Mouse (Mus musculus) testis, adult 2 months (tissue): ENCODE results near the gene Paqr5. TPM values are rescaled to one million over a fixed set of nuclear protein-coding genes. Genes with fewer than 3 reads are reported as not detected.

Experiments
- H3K27ac ChIP-seq: fragments of 200-500 bp; 2 replicates; pipeline ENCODE4 v1.5.1; 2012; ENCODE audit warnings: low read depth, low read length; ENCODE audit not compliant: control insufficient read depth, insufficient read depth
- H3K27me3 ChIP-seq: fragments of 200-500 bp; 2 replicates; pipeline ENCODE4 v1.6.1; 2012; ENCODE audit warnings: mild to moderate bottlenecking, low read length, moderate library complexity; ENCODE audit not compliant: control insufficient read depth, insufficient read depth
- H3K36me3 ChIP-seq: fragments of 200-500 bp; 2 replicates; pipeline ENCODE4 v1.6.1; 2012; ENCODE audit warnings: mild to moderate bottlenecking, low read length; ENCODE audit not compliant: control insufficient read depth, insufficient read depth
- H3K4me1 ChIP-seq: fragments of 200-500 bp; 2 replicates; pipeline ENCODE4 v1.6.1; 2012; ENCODE audit warnings: low read length; ENCODE audit not compliant: control insufficient read depth, insufficient read depth
- H3K4me3 ChIP-seq: fragments of 200-500 bp; 2 replicates; pipeline ENCODE4 v1.5.1; 2012; ENCODE audit warnings: low read depth, mild to moderate bottlenecking, low read length, moderate library complexity, mixed read lengths; ENCODE audit not compliant: control insufficient read depth
- CTCF ChIP-seq: fragments of 200-500 bp; IDR thresholded peaks from 2 replicates; pipeline ENCODE4 v1.5.1; 2012; ENCODE audit warnings: low read depth, mild to moderate bottlenecking, inconsistent platforms, low read length, moderate library complexity; ENCODE audit not compliant: control insufficient read depth, insufficient read depth, insufficient replicate concordance
- POLR2A ChIP-seq: fragments of 200-500 bp; IDR thresholded peaks from 2 replicates; pipeline ENCODE4 v1.6.1; 2012; ENCODE audit warnings: low read depth, mild to moderate bottlenecking, inconsistent platforms, low read length, moderate library complexity; ENCODE audit not compliant: control insufficient read depth
- polyA plus RNA-seq: library from polyadenylated mRNA; depleted of rRNA; stranded (reverse); fragments of >200 nt; gene quantifications from 2 replicates; pipeline ENCODE4 v1.2.3, GENCODE M21; 2012; rRNA removed

The Paqr5 gene
- polyA plus RNA-seq, 1 experiment = 867 TPM

- H3K4me1 ChIP-seq = no peaks in the 10 kb centered on the region; the same call in 1 of the 2 replicates
- TF ChIP-seq POLR2A (no peak), CTCF (no peak)
- H3K36me3 ChIP-seq = no peaks in the 10 kb centered on the region; the same call in 1 of the 2 replicates
- no peak overlapping the region for H3K4me3 ChIP-seq
- H3K27ac ChIP-seq = no peak overlapping the region
- H3K27me3 ChIP-seq = no peaks in the 10 kb centered on the region
Observed at GRCm38 (mm10) chr9:61907621-61908295, 118.9 kb downstream of the Paqr5 start.

DNA sequence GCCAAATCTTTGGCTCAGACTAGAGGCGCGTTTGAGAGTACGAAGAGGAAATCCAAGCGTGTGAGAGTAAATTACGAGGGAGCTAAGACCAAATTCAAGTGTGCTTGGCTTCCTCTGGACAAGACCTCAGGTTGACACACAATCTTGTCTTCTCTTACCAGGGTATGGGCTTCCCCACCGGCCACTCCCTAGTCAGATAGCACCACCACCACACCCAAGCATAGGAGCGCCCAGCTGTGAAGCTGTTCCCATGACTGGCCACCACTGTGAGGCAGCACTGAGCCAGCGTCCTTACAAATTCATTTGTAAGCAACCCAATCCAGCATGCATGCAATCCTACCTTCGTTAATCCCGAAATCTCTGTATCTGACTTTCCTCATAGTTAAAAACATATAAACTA, 119.7 kb downstream of the Paqr5 start:
- H3K36me3 ChIP-seq = no peaks in the 10 kb centered on the region; the same call in 1 of the 2 replicates
- no peaks in the 10 kb centered on the region; the same call in 1 of the 2 replicates for H3K4me1 ChIP-seq
- H3K27me3 ChIP-seq = no peaks in the 10 kb centered on the region
- no peak overlapping the region for H3K4me3 ChIP-seq
- H3K27ac ChIP-seq = no peak overlapping the region
- TF ChIP-seq POLR2A (no peak), CTCF (peak; percentile 54; the same call in 1 of the 2 replicates)

GRCm38 (mm10) chr9:61905576-61905975, 121.1 kb downstream of the Paqr5 start:
- Histone ChIP-seq H3K4me3 (no peak overlapping the region), H3K27ac (no peak overlapping the region), H3K27me3 (no peaks in the 10 kb centered on the region), H3K36me3 (no peaks in the 10 kb centered on the region), H3K4me1 (no peaks in the 10 kb centered on the region; the same call in 1 of the 2 replicates)
- TF ChIP-seq POLR2A = no peak
- no peak for TF ChIP-seq CTCF

GRCm38 (mm10) chr9:61904201-61904600, 122.5 kb downstream of the Paqr5 start:
- H3K4me1 ChIP-seq = no peaks in the 10 kb centered on the region; the same call in 1 of the 2 replicates

More at GRCm38 (mm10) chr9:61904201-61904600, 122.5 kb downstream of the Paqr5 start:
- TF ChIP-seq CTCF = no peak
- no peak for TF ChIP-seq POLR2A
- no peaks in the 10 kb centered on the region for H3K27me3 ChIP-seq
- H3K27ac ChIP-seq = no peak overlapping the region
- H3K4me3 ChIP-seq = no peak overlapping the region
- no peaks in the 10 kb centered on the region for H3K36me3 ChIP-seq

Other genes starting within 250 kb of the Paqr5 start
- 1,808 and 2,296 TPM in 2 replicates for gene Rplp1, start 112.3 kb downstream of the Paqr5 start, polyA plus RNA-seq
- 8.4 and 12.8 TPM in 2 replicates for gene Kif23, start 80.1 kb downstream of the Paqr5 start, polyA plus RNA-seq
- 2.9 and 3.3 TPM in 2 replicates for gene Glce, start 95.8 kb upstream of the Paqr5 start, polyA plus RNA-seq